Mouse (Mus musculus): ENCODE results near the gene Gpr153. TPM values are rescaled to one million over a fixed set of nuclear protein-coding genes. Genes with fewer than 3 reads are reported as not detected.

The Gpr153 gene
- total and polyA plus RNA-seq, 2 experiments from 2014 or later = 11.4 to 71.4 TPM

DNA sequence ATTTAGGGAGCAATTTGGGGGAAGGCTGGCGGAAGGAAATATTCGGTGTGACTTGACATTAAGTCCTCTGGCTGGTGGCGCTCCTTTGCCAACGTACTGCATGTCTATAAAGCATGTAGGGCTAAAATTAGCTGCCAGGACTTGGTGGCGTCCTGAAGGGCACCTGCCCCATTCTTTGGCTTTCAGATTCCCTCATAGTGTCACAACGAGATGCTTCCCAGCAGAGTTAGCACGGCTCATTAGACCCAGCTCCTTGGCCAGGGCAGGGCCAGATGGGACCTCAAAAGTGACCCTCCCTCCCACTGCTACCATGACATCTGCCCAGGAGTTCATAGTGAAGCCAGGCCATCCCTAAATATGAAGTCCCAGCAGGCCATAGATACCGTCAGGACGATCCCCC is 3.4 kb upstream of the Gpr153 start:
- H3K27me3 ChIP-seq (ENCODE audit: insufficient read depth, low read length) = peaks cover 5% of the 10 kb centered on the region; the same call in 1 of the 2 replicates
- H3K9ac ChIP-seq = no peak overlapping the region
- no peak overlapping the region for H3K4me3 ChIP-seq (ENCODE audit: low read depth, low read length)
- no peak for TF ChIP-seq CTCF (IDR thresholded peaks at IDR 0.05; ENCODE audit: low read depth)
- DNase-seq (no peak), ATAC-seq (no peak)
- no peak overlapping the region for H3K27ac ChIP-seq (ENCODE audit: low read depth, low read length)
- peaks cover 4% of the 10 kb centered on the region; the same call in 1 of the 2 replicates for H3K36me3 ChIP-seq (ENCODE audit: insufficient read depth)
- H3K4me2 ChIP-seq (ENCODE audit: low read depth) = no peak overlapping the region
- H3K4me1 ChIP-seq (ENCODE audit: insufficient read depth) = peaks cover 3% of the 10 kb centered on the region; the same call in 1 of the 2 replicates
- no peaks in the 10 kb centered on the region for H3K9me3 ChIP-seq (ENCODE audit: low read length)
- 79% methylated on average over 9 of the region's 9 CpGs for WGBS

GRCm38 (mm10) chr4:152271334-152271733 is 2.7 kb upstream of the Gpr153 start:
- DNase-seq (no peak), ATAC-seq (no peak)
- Histone ChIP-seq H3K4me2 (ENCODE audit: low read depth) (no peak overlapping the region), H3K36me3 (ENCODE audit: insufficient read depth) (peaks cover 4% of the 10 kb centered on the region; the same call in 1 of the 2 replicates), H3K9ac (no peak overlapping the region), H3K27ac (ENCODE audit: low read depth, low read length) (no peak overlapping the region), H3K4me3 (ENCODE audit: low read depth, low read length) (no peak overlapping the region), H3K9me3 (ENCODE audit: low read length) (no peaks in the 10 kb centered on the region), H3K27me3 (ENCODE audit: insufficient read depth, low read length) (peaks cover 5% of the 10 kb centered on the region; the same call in 1 of the 2 replicates), H3K4me1 (ENCODE audit: insufficient read depth) (no peaks in the 10 kb centered on the region)
- 92% methylated on average over 11 of the region's 11 CpGs for WGBS
- no peak for TF ChIP-seq CTCF (IDR thresholded peaks at IDR 0.05; ENCODE audit: low read depth)

DNA sequence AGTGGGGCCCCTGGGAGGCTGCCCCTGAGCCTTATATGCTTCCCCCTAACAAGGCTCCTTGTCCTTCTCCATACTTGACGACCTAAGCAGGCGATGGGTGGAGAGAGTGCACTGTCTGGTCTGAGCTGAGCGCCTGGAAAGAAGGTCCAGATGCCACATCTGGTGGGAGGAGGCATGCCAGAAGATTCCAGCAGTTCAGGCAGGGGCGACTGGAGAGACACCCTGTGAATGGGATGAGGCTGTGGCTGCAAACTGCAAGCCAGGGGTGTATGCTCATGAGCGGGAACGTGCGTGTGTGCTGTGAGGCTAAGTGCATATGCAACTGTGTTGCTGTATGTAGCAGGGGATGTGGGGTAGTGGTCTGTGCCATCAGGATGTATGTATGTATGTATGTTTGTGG is 2.0 kb upstream of the Gpr153 start:
- TF ChIP-seq CTCF (IDR thresholded peaks at IDR 0.05; ENCODE audit: low read depth) = no peak
- H3K9ac ChIP-seq = no peak overlapping the region
- H3K9me3 ChIP-seq (ENCODE audit: low read length) = no peaks in the 10 kb centered on the region
- peaks cover 5% of the 10 kb centered on the region; the same call in 1 of the 2 replicates for H3K27me3 ChIP-seq (ENCODE audit: insufficient read depth, low read length)
- no peak overlapping the region for H3K4me2 ChIP-seq (ENCODE audit: low read depth)
- no peak overlapping the region for H3K27ac ChIP-seq (ENCODE audit: low read depth, low read length)
- 82% methylated on average over 7 of the region's 7 CpGs for WGBS
- no peak overlapping the region for H3K4me3 ChIP-seq (ENCODE audit: low read depth, low read length)
- ATAC-seq = no peak
- H3K4me1 ChIP-seq (ENCODE audit: insufficient read depth) = no peaks in the 10 kb centered on the region
- DNase-seq = no peak
- peaks cover 4% of the 10 kb centered on the region; the same call in 1 of the 2 replicates for H3K36me3 ChIP-seq (ENCODE audit: insufficient read depth)

GRCm38 (mm10) chr4:152272449-152273049 is 1.5 kb upstream of the Gpr153 start:
- Histone ChIP-seq H3K4me2 (ENCODE audit: low read depth) (no peak overlapping the region), H3K4me3 (ENCODE audit: low read depth, low read length) (no peak overlapping the region), H3K27me3 (ENCODE audit: insufficient read depth, low read length) (peaks cover 5% of the 10 kb centered on the region; the same call in 1 of the 2 replicates), H3K27ac (ENCODE audit: low read depth, low read length) (no peak overlapping the region), H3K9me3 (ENCODE audit: low read length) (no peaks in the 10 kb centered on the region), H3K36me3 (ENCODE audit: insufficient read depth) (peaks cover 4% of the 10 kb centered on the region; the same call in 1 of the 2 replicates), H3K4me1 (ENCODE audit: insufficient read depth) (no peaks in the 10 kb centered on the region), H3K9ac (no peak overlapping the region)
- peak; percentile 44; the same call in 1 of the 2 replicates for TF ChIP-seq CTCF (IDR thresholded peaks at IDR 0.05; ENCODE audit: low read depth)
- WGBS = 43% methylated on average over 9 of the region's 9 CpGs
- no peak for DNase-seq
- ATAC-seq = 0 out of 2 replicates have a peak, but pooled peaks have one; percentile 14

DNA sequence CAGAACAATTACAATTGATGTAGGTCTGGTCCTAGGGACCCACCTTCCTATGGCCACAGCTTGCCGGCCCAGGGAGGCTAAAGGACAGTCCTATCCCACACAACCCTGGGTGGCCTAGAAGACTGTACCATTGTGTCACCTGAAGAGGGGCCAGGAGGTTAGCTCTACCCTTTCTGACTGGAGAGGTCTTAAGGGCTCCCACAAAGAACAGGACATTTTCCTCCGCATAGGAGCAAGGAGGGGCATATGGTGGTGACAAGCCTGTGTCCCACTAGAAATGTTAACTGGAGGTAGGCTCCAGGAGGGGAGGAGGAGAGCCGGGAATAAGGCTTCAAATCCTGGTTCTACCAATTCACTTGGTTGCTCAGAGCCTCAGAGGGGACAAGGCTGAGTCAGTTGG is 841 bp upstream of the Gpr153 start:
- H3K36me3 ChIP-seq (ENCODE audit: insufficient read depth) = peaks cover 4% of the 10 kb centered on the region; the same call in 1 of the 2 replicates
- 36% methylated on average over 3 of the region's 3 CpGs for whole genome bisulfite sequencing
- no peaks in the 10 kb centered on the region for H3K9me3 ChIP-seq (ENCODE audit: low read length)
- no peak for TF ChIP-seq CTCF (IDR thresholded peaks at IDR 0.05; ENCODE audit: low read depth)
- DNase-seq (no peak), ATAC-seq (no peak)
- no peak overlapping the region; the same call in 1 of the 2 replicates for H3K4me3 ChIP-seq (ENCODE audit: low read depth, low read length)
- H3K4me2 ChIP-seq (ENCODE audit: low read depth) = peak overlapping the region; percentile 94; the same call in 1 of the 2 replicates
- 0 out of 2 replicates have a peak overlapping the region, but pooled peaks have one; percentile 45 for H3K27ac ChIP-seq (ENCODE audit: low read depth, low read length)
- H3K9ac ChIP-seq = no peak overlapping the region
- H3K27me3 ChIP-seq (ENCODE audit: insufficient read depth, low read length) = peaks cover 5% of the 10 kb centered on the region; the same call in 1 of the 2 replicates
- no peaks in the 10 kb centered on the region for H3K4me1 ChIP-seq (ENCODE audit: insufficient read depth)

GRCm38 (mm10) chr4:152274681-152275131 is 674 bp downstream of the Gpr153 start:
- no peak overlapping the region for H3K27ac ChIP-seq (ENCODE audit: low read depth, low read length)
- peak; percentile 55 for DNase-seq
- H3K27me3 ChIP-seq (ENCODE audit: insufficient read depth, low read length) = peaks cover 5% of the 10 kb centered on the region; the same call in 1 of the 2 replicates
- peak overlapping the region; percentile 94 for H3K4me2 ChIP-seq (ENCODE audit: low read depth)
- peak overlapping the region; percentile 51 for H3K4me3 ChIP-seq (ENCODE audit: low read depth, low read length)
- TF ChIP-seq CTCF (IDR thresholded peaks at IDR 0.05; ENCODE audit: low read depth) = no peak
- no peaks in the 10 kb centered on the region for H3K9me3 ChIP-seq (ENCODE audit: low read length)
- 5% methylated on average over 20 of the region's 20 CpGs for WGBS
- no peaks in the 10 kb centered on the region for H3K4me1 ChIP-seq (ENCODE audit: insufficient read depth)
- H3K9ac ChIP-seq = peak overlapping the region; percentile 55
- ATAC-seq = peak; percentile 32; the same call in 1 of the 2 replicates
- peaks cover 2% of the 10 kb centered on the region; the same call in 1 of the 2 replicates for H3K36me3 ChIP-seq (ENCODE audit: insufficient read depth)
